ENCODE assay signal across 9 mouse cellular contexts in genomic region chr19:47302191-47302852, GRCm38 (mm10).
DNase-seq lines count a peak whose midpoint lies in the region; ATAC-seq lines count a peak whose summit lies in the region.
"Had no signal": no experiment of that assay in that cellular context is flagged by ENCODE, and none has a peak within 500 bp of the region (broad histone marks: within the 10 kb centered on the region; RNA-seq: fewer than 3 reads in every experiment).

No protein-coding gene starts in this region.

- ATAC-seq in midbrain, embryonic 11.5 days (ENCODE audit: low FRiP score) = peak; percentile 26
- no peak for ATAC-seq in erythroblast, adult 5-6 weeks (replicated peaks; ENCODE audit: low FRiP score, poor library complexity, severe bottlenecking)

- intact Hi-C loops in left cerebral cortex, postnatal 4 days (cut with DNase I) = no loop called here

- H3K9me3 ChIP-seq in midbrain, embryonic 11.5 days (ENCODE audit: control insufficient read depth, low read length) = no peaks in the 10 kb centered on the region
- H3K9me3 ChIP-seq: G1E had no signal

- H3K36me3 ChIP-seq in midbrain, embryonic 11.5 days (ENCODE audit: control insufficient read depth, insufficient read depth, low read length) = no peaks in the 10 kb centered on the region
- H3K36me3 ChIP-seq: G1E had no signal

- peak; percentile 36 for DNase-seq in left cerebral cortex, postnatal 4 days
- no peak for DNase-seq in left cerebral cortex, adult 8-10 months (ENCODE audit: low spot score in 2 of 2)
- peak; percentile 79 for DNase-seq in gastrocnemius, postnatal 25 days
- peak; percentile 81 for DNase-seq in kidney, postnatal 10 days
- peak; percentile 92 for DNase-seq in midbrain, embryonic 11.5 days (ENCODE audit: low spot score, missing footprints)
- DNase-seq in layer of hippocampus, adult 11-12 months (ENCODE audit: low spot score) = no peak
- no peak for DNase-seq in cerebellum, adult 9-10 months

- H3K4me3 ChIP-seq in midbrain, embryonic 11.5 days (ENCODE audit: low read depth, low read length) = no peak overlapping the region

- 50% methylated on average over 21 of the region's 21 CpGs for WGBS in midbrain, embryonic 11.5 days

- no peak overlapping the region; the same call in 1 of the 2 replicates for H3K4me2 ChIP-seq in midbrain, embryonic 11.5 days

- H3K27me3 ChIP-seq in midbrain, embryonic 11.5 days (ENCODE audit: control insufficient read depth, insufficient read depth, low read length) = no peaks in the 10 kb centered on the region

- H3K4me1 ChIP-seq in midbrain, embryonic 11.5 days (ENCODE audit: control insufficient read depth, insufficient read depth, low read length) = peaks cover 20% of the 10 kb centered on the region

- H3K9ac ChIP-seq in midbrain, embryonic 11.5 days (ENCODE audit: low read length) = peak overlapping the region; percentile 39; the same call in 1 of the 2 replicates

- H3K27ac ChIP-seq in midbrain, embryonic 11.5 days (ENCODE audit: low read depth, low read length) = peak overlapping the region; percentile 58

Comparison
In these comparisons a context has a peak if more than half of its experiments do, and no peak if none do; other contexts are left out.
1. DNase-seq: peak in left cerebral cortex, postnatal 4 days (single experiment), gastrocnemius, postnatal 25 days (single experiment), kidney, postnatal 10 days (single experiment) and midbrain, embryonic 11.5 days (single experiment); none in left cerebral cortex, adult 8-10 months (0 of 2), layer of hippocampus, adult 11-12 months (single experiment) and cerebellum, adult 9-10 months (single experiment).